Mouse (Mus musculus): ENCODE results near the gene Tlr6. TPM values are rescaled to one million over a fixed set of nuclear protein-coding genes. Genes with fewer than 3 reads are reported as not detected.

Tlr6 gene
- 0.14 and 0.28 TPM in 2 replicates for polyA plus RNA-seq (2015; fragmentation: Nextera tagmentation; extraction: Ambion mirVana)

DNA sequence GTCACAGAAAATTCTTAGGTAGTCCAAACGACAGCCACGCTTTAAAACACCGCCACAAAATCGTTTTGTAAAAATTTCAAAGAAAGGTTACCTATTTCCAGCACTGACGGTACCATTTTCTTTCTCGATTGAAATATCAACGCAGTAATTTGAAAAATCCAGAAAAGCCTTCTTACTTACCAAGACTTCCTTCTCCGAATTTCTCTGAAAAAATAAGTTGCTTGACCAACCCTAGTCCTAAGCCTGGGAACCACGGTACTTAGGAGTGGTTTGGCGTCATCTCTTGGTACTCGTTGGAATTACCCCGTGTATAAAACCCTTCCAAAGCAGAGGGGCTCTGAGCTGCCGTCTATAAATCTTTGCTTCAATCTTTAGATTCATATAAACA lies at the start of gene Tlr6:
Tlr6 (minus strand) TSS at position 255 of the 388 bp plus-strand sequence.
- H3K36me3 ChIP-seq (ENCODE audit: poor library complexity, severe bottlenecking), result no peaks in the 10 kb centered on the region
- H3K4me1 ChIP-seq, result no peaks in the 10 kb centered on the region
- H3K27ac ChIP-seq, result no peak within 1 kb of the TSS
- H3K4me3 ChIP-seq, result no peak within 1 kb of the TSS
- H3K9me3 ChIP-seq (replicated peaks), result no peaks in the 10 kb centered on the region
- H3K9ac ChIP-seq, result no peak within 1 kb of the TSS
- no peak for ATAC-seq
- H3K4me2 ChIP-seq, result no peak within 1 kb of the TSS
- no peaks in the 10 kb centered on the region for H3K27me3 ChIP-seq
- WGBS, result 87% methylated on average over 13 of the region's 13 CpGs

DNA sequence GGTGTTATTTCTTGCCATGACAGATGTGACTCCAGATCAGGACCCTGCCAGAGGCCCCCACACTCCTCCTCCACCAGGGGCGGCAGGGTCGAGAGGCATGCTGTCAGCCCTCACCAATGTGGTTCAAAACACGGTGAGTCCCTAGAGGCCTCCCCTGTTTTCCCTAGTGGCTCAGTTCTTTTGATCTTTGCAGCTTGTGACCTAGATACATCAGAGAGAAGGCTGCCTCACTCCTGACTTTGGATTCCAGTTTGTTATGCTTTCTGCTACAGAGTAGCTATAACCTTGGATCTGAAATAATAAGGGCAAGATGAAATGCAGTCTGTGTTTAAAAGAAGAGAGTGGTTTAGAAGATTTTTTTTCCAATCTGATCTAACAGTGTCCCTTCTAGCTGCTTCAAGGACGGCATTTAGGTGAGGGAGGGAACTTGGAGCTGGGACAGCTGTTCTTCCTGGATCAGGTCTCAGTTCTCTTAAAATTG lies 46.2 kb upstream of the Tlr6 start:
- WGBS, result 41% methylated on average over 4 of the region's 4 CpGs
- H3K36me3 ChIP-seq (ENCODE audit: poor library complexity, severe bottlenecking), result no peaks in the 10 kb centered on the region
- no peak overlapping the region for H3K4me3 ChIP-seq
- peak; percentile 37; the same call in 1 of the 2 replicates for ATAC-seq
- H3K27ac ChIP-seq, result no peak overlapping the region
- H3K27me3 ChIP-seq, result no peaks in the 10 kb centered on the region
- H3K9me3 ChIP-seq (replicated peaks), result no peaks in the 10 kb centered on the region
- no peak overlapping the region for H3K4me2 ChIP-seq
- H3K9ac ChIP-seq, result no peak overlapping the region
- H3K4me1 ChIP-seq, result peaks cover 8% of the 10 kb centered on the region

DNA sequence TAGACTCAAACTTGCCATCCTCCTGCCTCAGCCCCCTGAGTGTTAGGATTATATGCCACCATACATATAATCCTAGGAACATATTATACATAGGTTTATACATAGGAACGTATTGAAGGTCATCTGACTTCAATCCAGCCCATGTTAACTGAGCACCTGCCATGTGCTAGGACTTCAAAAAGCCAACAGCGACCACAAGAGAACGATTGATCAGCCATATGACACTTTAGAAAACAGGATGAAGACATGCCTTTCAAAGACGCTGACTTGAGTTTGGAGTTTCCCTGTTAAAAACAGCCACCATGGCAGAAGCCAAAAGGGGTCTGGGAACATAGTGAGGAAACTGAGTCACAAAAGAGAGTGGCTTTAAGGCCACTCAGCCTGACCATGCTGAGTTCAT lies 45.4 kb upstream of the Tlr6 start:
- H3K36me3 ChIP-seq (ENCODE audit: poor library complexity, severe bottlenecking), result no peaks in the 10 kb centered on the region
- no peak overlapping the region for H3K4me2 ChIP-seq
- ATAC-seq, result no peak
- no peaks in the 10 kb centered on the region for H3K27me3 ChIP-seq
- H3K4me1 ChIP-seq, result peaks cover 8% of the 10 kb centered on the region
- 93% methylated on average over 4 of the region's 4 CpGs for WGBS
- H3K4me3 ChIP-seq, result no peak overlapping the region
- H3K9me3 ChIP-seq (replicated peaks), result no peaks in the 10 kb centered on the region
- H3K9ac ChIP-seq, result no peak overlapping the region
- no peak overlapping the region for H3K27ac ChIP-seq

DNA sequence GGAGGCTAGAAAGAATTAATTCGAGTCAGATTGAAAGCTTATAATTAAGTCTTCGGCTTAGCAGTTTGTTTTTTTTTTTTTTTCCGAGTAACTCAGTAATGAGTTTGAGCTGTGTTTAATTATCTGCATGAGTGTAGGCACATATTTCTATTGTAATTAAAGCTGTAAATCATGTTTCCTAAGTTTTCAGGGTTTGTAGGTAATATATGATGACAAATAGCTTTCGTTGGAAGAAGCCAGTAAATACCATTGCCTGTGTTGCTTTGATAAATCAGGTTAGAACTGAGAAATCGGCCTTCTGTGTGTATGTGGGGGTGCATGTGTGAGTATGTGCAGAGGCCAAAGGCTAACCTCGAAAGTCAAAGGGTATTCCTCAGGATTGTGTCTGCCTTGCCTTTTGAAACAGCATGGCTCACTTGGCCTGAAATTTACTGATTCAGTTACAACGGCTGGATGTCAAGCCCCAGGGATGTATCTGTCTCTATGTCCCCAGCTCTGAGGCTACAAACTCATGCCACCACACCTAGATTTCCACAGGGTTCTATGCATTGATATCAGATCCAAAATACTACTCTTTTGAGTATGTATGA lies 44.1 kb upstream of the Tlr6 start:
- WGBS, result 47% methylated on average over 7 of the region's 7 CpGs
- H3K9me3 ChIP-seq (replicated peaks), result no peaks in the 10 kb centered on the region
- no peak overlapping the region for H3K9ac ChIP-seq
- H3K4me1 ChIP-seq, result peaks cover 8% of the 10 kb centered on the region
- H3K27me3 ChIP-seq, result no peaks in the 10 kb centered on the region
- no peak overlapping the region for H3K4me3 ChIP-seq
- H3K36me3 ChIP-seq (ENCODE audit: poor library complexity, severe bottlenecking), result no peaks in the 10 kb centered on the region
- H3K27ac ChIP-seq, result no peak overlapping the region
- no peak overlapping the region for H3K4me2 ChIP-seq
- no peak for ATAC-seq

DNA sequence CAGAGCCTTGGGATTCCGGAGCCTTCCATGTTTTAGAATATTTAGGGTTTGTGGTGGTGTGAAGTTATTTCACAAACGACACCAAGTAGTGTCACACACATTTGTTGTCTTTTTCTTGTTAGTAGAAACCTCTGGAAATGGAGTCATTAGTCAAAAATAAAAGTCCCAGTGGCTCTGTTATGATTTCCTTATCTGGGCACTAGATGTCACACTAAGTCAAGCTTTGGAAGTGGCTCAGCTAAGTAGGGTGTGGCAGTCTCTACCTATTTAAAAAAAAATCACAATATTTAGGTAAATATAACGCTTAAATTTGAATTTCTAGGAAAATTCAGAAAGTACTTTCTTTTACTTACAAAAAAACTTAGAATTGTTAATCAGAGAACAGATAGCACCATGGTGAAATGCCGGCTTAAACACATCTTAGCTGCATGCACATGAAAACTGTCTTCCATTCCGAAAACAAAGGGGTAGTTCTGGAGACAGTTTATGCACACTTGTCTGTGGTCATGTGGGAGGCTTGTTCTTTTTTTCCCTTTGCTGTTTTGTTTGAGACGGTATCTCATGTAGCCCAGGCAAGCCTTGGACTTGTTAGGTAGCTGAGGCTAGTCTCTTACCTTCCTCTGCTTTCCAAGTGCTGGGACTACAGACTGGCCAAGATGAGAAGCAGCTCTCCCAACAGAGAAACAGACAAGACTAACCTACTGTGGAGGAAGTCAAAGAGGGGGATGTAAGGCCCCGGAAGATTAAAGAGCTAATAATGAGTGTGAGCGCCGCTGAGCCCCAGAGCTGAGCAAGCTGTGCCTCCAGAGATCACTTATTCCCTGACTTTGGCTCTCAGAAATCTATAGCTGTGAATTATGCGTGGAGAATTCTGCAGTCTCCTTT lies 43.3 kb upstream of the Tlr6 start:
- Histone ChIP-seq H3K9me3 (replicated peaks) (no peaks in the 10 kb centered on the region), H3K4me3 (no peak overlapping the region), H3K4me1 (peaks cover 8% of the 10 kb centered on the region), H3K4me2 (no peak overlapping the region), H3K27ac (peak overlapping the region; percentile 15; the same call in 1 of the 2 replicates), H3K36me3 (ENCODE audit: poor library complexity, severe bottlenecking) (no peaks in the 10 kb centered on the region), H3K9ac (no peak overlapping the region), H3K27me3 (no peaks in the 10 kb centered on the region)
- peak; percentile 60; the same call in 1 of the 2 replicates for ATAC-seq
- WGBS, result 50% methylated on average over 10 of the region's 10 CpGs

DNA sequence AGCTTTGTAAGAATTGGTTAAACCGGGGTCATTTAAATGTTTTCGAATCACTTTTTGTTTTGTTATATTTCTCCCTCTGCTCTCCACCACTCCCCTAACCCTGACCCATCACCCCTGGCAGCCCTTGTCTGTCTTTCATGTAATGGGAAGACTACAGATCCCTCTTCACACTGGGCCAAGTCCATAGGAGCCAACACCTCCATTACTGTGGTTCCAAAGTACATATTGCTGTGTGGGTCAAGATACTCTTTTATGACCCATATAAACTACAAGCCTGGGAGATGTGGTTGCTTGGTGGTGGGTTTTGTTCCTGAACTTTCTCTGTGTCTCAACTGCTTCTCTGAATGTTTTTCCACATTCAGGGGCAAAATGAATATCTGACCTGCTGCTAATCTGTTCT lies 35.5 kb upstream of the Tlr6 start:
- Histone ChIP-seq H3K27ac (no peak overlapping the region), H3K4me1 (no peaks in the 10 kb centered on the region), H3K9ac (no peak overlapping the region), H3K36me3 (ENCODE audit: poor library complexity, severe bottlenecking) (no peaks in the 10 kb centered on the region), H3K27me3 (no peaks in the 10 kb centered on the region), H3K4me3 (no peak overlapping the region), H3K9me3 (replicated peaks) (no peaks in the 10 kb centered on the region), H3K4me2 (no peak overlapping the region)
- no peak for ATAC-seq
- 95% methylated on average over 2 of the region's 2 CpGs for whole genome bisulfite sequencing

DNA sequence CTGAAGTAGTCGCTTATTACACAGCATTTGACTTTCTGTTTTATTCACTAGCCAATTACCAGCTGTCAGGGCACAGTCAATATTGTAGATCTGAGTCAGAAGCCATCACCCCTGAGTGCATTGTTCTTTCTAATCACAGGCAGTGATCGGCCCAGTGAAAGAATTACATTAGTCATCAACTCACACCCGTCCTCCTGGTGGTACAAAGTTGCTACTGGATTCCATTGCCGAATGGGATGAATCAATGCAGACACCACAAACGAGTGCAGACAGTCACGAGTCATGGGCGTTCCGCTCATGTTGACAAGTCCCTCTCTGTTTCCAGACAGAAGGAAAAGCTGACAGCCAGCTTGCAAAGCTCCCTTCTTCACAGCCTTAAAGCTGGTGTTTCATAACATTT lies 32.6 kb upstream of the Tlr6 start:
- ATAC-seq, result no peak; the same call in 1 of the 2 replicates
- no peak overlapping the region for H3K27ac ChIP-seq
- no peaks in the 10 kb centered on the region for H3K36me3 ChIP-seq (ENCODE audit: poor library complexity, severe bottlenecking)
- 56% methylated on average over 8 of the region's 8 CpGs for WGBS
- H3K4me3 ChIP-seq, result no peak overlapping the region
- H3K9ac ChIP-seq, result no peak overlapping the region
- no peak overlapping the region for H3K4me2 ChIP-seq
- no peaks in the 10 kb centered on the region for H3K9me3 ChIP-seq (replicated peaks)
- H3K4me1 ChIP-seq, result peaks cover 2% of the 10 kb centered on the region; the same call in 1 of the 2 replicates
- H3K27me3 ChIP-seq, result no peaks in the 10 kb centered on the region

DNA sequence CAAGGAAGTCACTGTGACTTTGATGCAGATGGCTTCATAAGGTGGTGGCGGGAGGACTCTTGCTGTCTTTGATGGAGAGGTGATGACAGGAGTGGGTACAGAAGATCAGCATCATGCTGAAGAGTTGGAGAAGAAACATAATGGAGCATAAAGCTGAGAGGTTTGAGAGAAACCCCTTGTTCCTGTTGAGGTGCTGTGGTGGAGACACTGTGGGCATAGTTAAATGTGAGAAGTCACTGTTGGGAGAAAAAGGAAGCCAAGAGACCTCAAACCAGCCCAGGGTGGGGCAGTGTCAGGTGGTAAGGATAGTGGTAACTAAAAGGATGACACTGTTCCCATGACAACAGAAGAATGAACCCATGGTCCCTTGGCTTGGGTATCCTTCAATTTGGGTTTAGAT lies 30.0 kb upstream of the Tlr6 start:
- no peaks in the 10 kb centered on the region for H3K36me3 ChIP-seq (ENCODE audit: poor library complexity, severe bottlenecking)
- H3K9me3 ChIP-seq (replicated peaks), result no peaks in the 10 kb centered on the region
- WGBS, result 92% methylated on average over 1 of the region's 1 CpGs
- no peak overlapping the region for H3K4me3 ChIP-seq
- H3K4me1 ChIP-seq, result peaks cover 2% of the 10 kb centered on the region; the same call in 1 of the 2 replicates
- H3K4me2 ChIP-seq, result no peak overlapping the region
- no peak overlapping the region for H3K27ac ChIP-seq
- H3K9ac ChIP-seq, result no peak overlapping the region
- H3K27me3 ChIP-seq, result no peaks in the 10 kb centered on the region
- ATAC-seq, result no peak

DNA sequence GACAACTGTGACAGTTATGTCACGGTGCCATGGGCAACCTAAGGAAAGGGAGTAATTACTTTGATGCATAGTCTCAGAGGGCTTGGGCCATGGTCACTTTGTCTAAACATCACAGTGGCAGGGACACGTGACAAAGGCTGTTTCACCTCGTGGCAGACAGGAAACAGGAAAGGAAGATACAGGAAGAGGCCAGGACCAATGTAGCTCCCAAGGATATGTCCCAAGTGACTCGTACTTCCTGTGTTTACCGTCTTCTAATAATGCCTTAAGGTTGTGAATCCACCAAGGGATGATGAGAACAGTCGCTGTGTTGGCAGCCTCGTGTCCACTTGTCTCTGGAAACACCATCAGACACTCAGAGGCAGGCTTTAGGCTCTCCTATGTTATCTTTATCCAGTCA lies 26.1 kb upstream of the Tlr6 start:
- Histone ChIP-seq H3K4me3 (no peak overlapping the region), H3K36me3 (ENCODE audit: poor library complexity, severe bottlenecking) (no peaks in the 10 kb centered on the region), H3K27ac (no peak overlapping the region), H3K27me3 (no peaks in the 10 kb centered on the region), H3K4me2 (no peak overlapping the region), H3K4me1 (peaks cover 2% of the 10 kb centered on the region; the same call in 1 of the 2 replicates), H3K9me3 (replicated peaks) (no peaks in the 10 kb centered on the region), H3K9ac (no peak overlapping the region)
- ATAC-seq, result no peak
- 89% methylated on average over 7 of the region's 7 CpGs for WGBS

DNA sequence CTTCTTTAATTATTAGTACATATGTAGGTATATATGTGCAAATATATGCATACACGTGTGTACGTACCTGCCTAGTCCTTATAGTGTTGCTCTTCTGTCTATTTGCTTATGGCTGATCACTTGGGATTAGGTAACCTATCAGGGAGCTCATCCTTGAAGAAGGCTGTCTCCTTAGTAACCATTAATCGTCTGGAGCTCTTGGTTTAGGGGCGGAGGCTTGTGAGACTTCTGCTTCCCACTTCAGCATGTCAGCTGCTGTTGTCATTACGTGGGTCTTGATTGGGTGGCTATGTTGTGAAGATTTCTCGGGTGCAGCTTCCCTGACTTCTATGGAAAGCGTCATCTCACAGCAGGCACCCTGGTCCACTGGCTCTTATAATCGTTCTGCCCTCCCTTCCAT lies 17.2 kb upstream of the Tlr6 start:
- ATAC-seq, result peak; percentile 41; the same call in 1 of the 2 replicates
- Histone ChIP-seq H3K27me3 (no peaks in the 10 kb centered on the region), H3K9ac (no peak overlapping the region), H3K4me3 (no peak overlapping the region), H3K4me1 (no peaks in the 10 kb centered on the region), H3K27ac (no peak overlapping the region), H3K36me3 (ENCODE audit: poor library complexity, severe bottlenecking) (no peaks in the 10 kb centered on the region), H3K4me2 (no peak overlapping the region), H3K9me3 (replicated peaks) (no peaks in the 10 kb centered on the region)
- WGBS, result 77% methylated on average over 8 of the region's 8 CpGs

DNA sequence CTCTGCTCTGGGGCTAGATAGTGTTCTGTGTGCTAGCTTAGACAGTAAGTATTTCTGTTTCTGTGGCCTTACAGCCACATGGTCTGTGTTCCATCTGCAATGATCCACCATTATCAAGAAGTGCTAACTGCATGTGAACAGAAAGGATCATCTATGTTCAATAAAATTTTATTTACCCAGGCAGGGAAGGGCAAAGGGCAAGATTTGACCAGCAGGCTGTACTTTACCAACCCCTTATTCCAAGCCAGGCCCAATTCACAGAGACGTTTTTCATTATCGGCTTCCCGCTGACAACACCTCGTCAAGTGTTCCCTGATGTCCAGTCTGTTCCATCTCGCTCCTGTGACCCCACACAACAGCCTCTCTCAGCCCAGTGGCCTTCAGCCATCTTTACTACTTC lies 15.2 kb upstream of the Tlr6 start:
- H3K27ac ChIP-seq, result no peak overlapping the region
- no peak overlapping the region for H3K9ac ChIP-seq
- no peaks in the 10 kb centered on the region for H3K36me3 ChIP-seq (ENCODE audit: poor library complexity, severe bottlenecking)
- WGBS, result 81% methylated on average over 5 of the region's 5 CpGs
- ATAC-seq, result no peak
- no peak overlapping the region for H3K4me3 ChIP-seq
- H3K27me3 ChIP-seq, result peaks cover 6% of the 10 kb centered on the region; the same call in 1 of the 2 replicates
- peaks cover 7% of the 10 kb centered on the region for H3K4me1 ChIP-seq
- no peaks in the 10 kb centered on the region for H3K9me3 ChIP-seq (replicated peaks)
- no peak overlapping the region for H3K4me2 ChIP-seq
